Mouse (Mus musculus) E14TG2a.4 (cell line): Measurements from ENCODE around the gene Mettl23.

Experiments
- CTCF ChIP-seq: conservative IDR thresholded peaks from 2 replicates; pipeline ENCODE4 v1.5.1; 2014; ENCODE audit warnings: low read length
- NANOG ChIP-seq: IDR thresholded peaks from 2 replicates; pipeline ENCODE4 v1.6.1; 2014; ENCODE audit warnings: borderline replicate concordance, low read length, mixed read lengths

DNA sequence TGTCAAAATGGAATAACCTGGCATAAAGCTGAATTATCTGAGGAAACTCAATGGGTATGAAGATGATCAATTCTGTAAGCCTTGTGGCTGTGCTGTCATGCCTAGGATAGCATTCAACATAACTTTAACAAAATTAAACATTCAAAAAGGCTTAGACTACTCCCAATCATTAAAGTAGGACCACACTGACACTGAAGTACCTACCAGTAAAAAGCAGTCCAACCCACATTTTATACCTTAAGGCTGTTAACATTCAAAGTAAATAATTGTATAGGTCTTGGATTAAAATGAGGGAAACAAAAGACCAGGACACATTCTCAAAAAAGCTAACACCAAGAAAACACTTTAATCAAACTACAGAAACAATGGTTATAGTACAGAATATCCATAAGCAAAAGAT lies 6.5 kb downstream of the Mettl23 start:
- TF ChIP-seq CTCF (no peak), NANOG (no peak)
